23 mouse cellular contexts compared by ENCODE assay signal in genomic region chr16:6955102-6955675, GRCm38 (mm10).
A peak's percentile ranks its signal among the peaks of the same experiment; 100 is the strongest.
DNase-seq lines count a peak whose midpoint lies in the region; TF ChIP-seq lines count a peak whose summit lies in the region.
"Had no signal": no experiment of that assay in that cellular context is flagged by ENCODE, and none has a peak within 500 bp of the region (broad histone marks: within the 10 kb centered on the region; RNA-seq: fewer than 3 reads in every experiment).

No protein-coding gene starts in this region.

- 0 out of 2 replicates have a peak overlapping the region, but pooled peaks have one; percentile 18 for H3K27ac ChIP-seq in layer of hippocampus, adult 2 months
- H3K27ac ChIP-seq: forebrain, embryonic 10.5 days; forebrain, embryonic 13.5 days; gastrocnemius, adult 2 months; heart, embryonic 13.5 days; hindbrain, embryonic 14.5 days; hindbrain, postnatal 0 days had no signal

- TF ChIP-seq CTCF in layer of hippocampus, adult 2 months (conservative IDR thresholded peaks at IDR 0.05) = no peak

- DNase-seq in frontal cortex, adult 2 months (ENCODE audit: extremely low spot score in 1 of 2, low spot score in 1 of 2) = peak; percentile 25 to 39
- no peak for DNase-seq in frontal cortex, postnatal 25 days (ENCODE audit: low spot score in 2 of 2)
- DNase-seq in layer of hippocampus, adult 2 months (ENCODE audit: low spot score in 2 of 2) = no peak
- no peak for DNase-seq in layer of hippocampus, adult 8-10 months (ENCODE audit: low spot score in 2 of 2)
- DNase-seq in right cerebral cortex, adult 18-20 months = peak; percentile 18
- DNase-seq in right cerebral cortex, postnatal 14 days = no peak
- no peak for DNase-seq in liver
- DNase-seq: adrenal gland, adult 2 months; adrenal gland, postnatal 14 days; B cell, adult 2 months; cerebellum, adult 11-12 months; cerebellum, adult 8-10 months; cerebellum, postnatal 14 days; gastrocnemius, adult 2 months; gastrocnemius, postnatal 14 days; heart, adult 18-20 months; heart, postnatal 14 days; heart, postnatal 4 days had no signal

- no peak overlapping the region for H3K4me3 ChIP-seq in layer of hippocampus, adult 2 months
- H3K4me3 ChIP-seq: forebrain, embryonic 10.5 days; forebrain, embryonic 13.5 days; gastrocnemius, adult 2 months; heart, embryonic 13.5 days had no signal

Comparison
In these comparisons a context has a peak if more than half of its experiments do, and no peak if none do; other contexts are left out.
1. DNase-seq: peak in frontal cortex, adult 2 months (2 of 2) and right cerebral cortex, adult 18-20 months (single experiment); none in frontal cortex, postnatal 25 days (0 of 2), layer of hippocampus, adult 2 months (0 of 2), layer of hippocampus, adult 8-10 months (0 of 2), right cerebral cortex, postnatal 14 days (single experiment) and liver (single experiment).